Mouse (Mus musculus) thymus, postnatal 36 days (tissue): Measurements from ENCODE around the gene Naxd.
A peak's percentile ranks its signal among the peaks of the same experiment; 100 is the strongest.
"Not testable (repeated sequence)": the region's sequence is repeated elsewhere in the genome, so short reads cannot be mapped to it uniquely, and the experiment has no call there.

Experiments
- DNase-seq, 2 experiments: peaks; one replicate each; pipeline ENCODE4 v3.0.0; 2022; ENCODE audit warnings: mixed read lengths in 2 of 2

Naxd gene

DNA sequence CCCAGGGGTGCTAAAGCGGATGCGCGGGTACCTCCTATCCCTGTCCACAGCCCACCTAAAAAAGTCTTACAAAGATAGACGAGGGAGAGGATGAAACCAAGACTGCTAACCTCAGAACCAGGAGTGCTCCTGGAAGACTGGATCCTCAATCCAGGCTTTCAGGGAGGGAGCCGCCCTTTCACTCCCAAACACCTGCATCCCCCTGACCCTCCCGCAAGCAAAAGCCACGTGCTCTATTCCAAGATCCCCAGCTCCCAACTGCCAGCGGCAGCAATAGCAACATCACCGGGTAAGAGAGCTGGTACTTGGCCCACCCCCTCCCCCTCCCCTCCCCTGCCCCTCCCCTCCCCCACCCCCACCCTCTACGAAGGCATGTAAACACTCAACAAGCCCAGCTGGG is 21.9 kb upstream of the Naxd start:
- DNase-seq, result no peak

- no peak for DNase-seq
Observed at GRCm38 (mm10) chr8:11475876-11476275, 21.4 kb upstream of the Naxd start.

DNA sequence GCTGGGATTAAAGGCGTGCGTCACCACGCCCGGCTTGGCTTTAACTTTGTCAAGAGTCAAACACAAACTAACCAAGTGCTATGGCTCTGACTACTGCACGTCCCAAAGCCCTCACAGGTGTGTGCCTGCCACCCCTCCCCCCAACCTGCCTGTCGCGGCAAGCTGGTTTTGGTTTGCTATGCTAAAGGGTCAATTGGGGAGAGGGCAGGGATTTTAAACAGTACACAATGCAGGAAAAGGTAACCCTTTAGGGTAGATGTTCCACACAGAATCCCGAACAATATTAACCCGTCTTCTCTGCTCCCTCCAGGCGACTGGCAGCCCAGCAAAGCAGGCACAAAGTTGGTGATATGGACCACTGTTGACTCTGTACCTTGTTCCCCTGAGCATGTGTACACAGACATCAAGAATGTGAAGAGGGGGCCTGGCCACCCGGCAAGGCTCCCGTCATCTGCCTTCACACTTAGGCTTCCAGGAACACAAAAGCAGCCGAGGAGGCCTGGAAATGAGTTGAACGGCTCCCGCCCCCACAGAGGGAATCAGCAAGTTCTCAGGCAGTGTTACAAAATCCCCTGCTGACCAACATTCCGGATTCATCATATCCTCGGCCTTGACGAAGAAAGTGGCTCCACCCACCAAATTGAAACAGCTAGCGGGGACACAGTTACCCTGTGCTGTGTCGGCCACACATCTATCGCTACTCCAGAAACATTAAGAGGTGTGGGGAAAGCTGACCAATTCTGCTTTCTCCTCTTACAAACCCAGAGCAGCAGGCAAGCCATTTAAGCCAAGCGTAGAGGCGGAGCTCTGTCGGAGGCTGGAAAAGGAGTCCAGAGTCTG is 20.7 kb upstream of the Naxd start:
- DNase-seq, result no peak

DNA sequence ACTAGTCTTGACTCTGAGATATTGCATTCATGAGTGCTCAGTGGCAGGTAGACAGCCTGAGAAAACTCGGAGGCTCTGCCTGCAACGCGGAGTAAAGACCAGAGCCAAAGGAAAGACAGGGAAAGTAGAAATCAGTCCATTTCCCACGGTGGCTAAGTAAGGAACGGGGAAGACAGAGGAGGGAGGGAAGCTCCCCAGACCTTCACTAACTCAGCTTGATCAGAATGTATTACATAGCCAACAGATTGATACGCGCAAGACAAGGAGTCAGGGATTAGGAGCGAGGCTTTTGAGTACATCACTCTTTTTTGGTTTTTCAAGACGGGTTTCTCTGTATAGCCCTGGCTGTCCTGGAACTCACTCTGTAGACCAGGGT is 20.1 kb upstream of the Naxd start:
- no peak for DNase-seq

DNA sequence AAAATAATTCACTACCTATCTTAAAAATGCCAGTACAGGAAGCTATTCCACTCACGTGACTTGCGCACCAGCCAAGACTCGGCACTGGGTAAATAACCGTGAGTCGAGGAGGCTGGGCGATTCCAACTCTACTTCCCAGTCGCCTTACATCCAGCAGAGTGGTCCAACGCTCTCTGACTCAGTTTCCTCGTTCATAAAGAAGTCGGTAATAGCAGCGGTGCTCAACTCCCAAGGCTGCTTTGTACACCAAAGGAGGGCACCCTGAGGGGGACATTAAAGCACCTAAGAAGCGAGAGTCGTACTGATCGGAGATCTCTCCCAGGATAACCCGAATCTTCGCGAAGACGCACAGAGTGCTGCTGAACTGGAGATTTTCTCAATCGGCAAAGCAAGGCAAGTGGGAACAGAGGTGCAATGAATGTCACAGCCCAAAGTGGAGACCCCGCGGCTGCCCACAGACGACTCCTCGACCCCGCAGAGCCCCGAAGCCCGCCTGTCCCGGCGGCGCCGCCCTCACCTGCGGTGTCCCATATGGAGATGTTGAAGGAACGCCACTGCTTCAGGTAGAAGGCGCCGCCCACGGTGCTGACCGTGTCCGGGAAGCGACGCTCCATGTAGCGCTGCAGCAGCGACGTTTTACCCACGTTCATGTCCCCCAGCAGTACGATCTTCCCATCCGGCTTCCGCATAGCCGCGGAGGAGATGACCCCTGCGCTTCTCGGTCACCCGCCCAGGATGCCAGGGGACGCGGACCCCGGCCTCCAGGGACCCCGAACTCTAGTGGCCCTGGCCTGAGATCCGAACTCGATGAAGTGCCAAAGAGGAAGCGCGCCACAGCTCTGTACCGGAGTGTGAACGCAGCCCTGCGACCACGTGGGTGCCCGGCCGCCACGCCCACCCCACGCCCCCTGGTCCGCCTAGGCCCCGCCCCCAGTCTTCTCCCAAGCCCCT is 19.2 kb upstream of the Naxd start, which contains the start of gene Rab20:
Gene Rab20, minus strand, starts transcription at position 900 of the 951 bp plus-strand sequence.
- DNase-seq, result peak; percentile 38 to 41

DNA sequence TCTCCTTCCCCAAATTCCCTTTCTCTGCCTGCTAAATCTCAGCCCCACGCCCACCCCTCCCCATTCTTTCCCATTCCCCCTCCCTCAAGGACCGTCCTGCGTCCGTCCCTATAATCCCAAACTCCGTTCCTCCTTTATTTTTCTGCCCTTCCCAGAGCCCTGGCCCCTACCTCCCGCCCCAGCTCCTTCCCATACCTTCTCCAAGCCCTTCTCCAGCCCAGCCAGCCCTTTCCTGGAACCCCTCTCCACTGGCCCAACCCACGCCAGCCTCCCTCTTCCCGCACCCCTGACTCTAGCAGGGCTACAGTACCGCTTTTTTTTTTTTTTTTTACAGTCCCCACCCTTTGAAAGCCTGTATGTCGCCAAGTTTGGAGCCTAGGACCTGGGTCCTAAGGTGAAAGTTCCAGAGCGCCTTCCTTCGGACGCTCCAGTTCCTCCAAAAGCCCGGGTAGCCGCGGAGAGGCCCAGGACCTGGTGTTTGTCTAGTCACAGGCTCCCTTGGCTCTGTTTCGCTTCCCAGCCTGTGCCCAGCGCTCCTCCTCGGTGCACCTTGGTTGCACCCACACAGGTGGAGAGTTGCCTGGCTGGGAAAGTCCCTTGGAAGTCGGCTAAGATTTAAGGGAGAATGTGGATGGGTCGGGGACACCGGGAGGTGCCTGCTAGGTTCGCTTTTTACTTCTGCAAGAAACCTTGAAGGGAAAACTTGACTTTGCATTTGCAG is 18.3 kb upstream of the Naxd start:
- DNase-seq, result no peak

- no peak for DNase-seq
Observed at GRCm38 (mm10) chr8:11479591-11479990, 17.7 kb upstream of the Naxd start.

DNA sequence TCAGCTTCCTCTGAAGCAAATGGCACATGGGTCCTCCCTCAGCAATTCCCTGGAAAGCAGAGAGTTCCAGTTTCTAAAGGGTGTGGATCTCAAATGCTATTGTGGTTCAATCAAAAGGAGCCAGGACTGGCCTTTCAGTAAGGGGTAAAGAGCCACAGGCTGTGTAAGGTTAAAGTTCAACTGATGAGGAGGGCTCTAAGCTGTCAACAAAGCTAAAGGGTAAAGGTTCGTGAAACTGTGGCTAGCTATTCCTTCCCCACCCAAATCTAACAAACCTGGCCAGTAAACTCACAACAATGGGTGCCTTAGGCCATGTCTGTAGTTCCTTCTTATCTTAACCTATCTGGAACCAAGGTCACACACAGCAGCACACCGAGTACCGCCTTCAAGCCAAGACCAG is 15.4 kb upstream of the Naxd start:
- no peak for DNase-seq

DNA sequence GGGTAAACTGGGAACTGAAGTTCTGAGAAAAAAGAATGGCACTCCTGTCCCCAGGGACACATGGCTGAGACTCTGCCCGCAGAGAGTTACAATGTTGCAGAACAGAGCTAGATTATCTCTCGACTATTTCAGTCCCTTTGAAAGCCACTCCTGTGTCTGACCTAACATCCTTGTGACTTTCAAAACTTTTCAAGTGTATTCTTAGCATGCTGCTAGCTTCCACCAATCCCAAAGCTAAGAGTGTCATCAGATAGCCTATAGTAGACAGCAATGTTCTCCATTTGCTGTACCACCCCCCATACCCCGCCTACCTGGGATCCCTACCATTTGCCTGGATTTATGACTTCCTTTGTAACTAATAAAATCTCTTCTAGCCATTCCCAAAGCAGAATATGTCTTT is 14.8 kb upstream of the Naxd start:
- no peak for DNase-seq

GRCm38 (mm10) chr8:11486142-11486541 is 11.2 kb upstream of the Naxd start:
- peak; percentile 55 to 62 for DNase-seq

- no peak for DNase-seq
Observed at GRCm38 (mm10) chr8:11487229-11487628, 10.1 kb upstream of the Naxd start.

GRCm38 (mm10) chr8:11492340-11492739 is 5.0 kb upstream of the Naxd start:
- DNase-seq, result not testable (repeated sequence)

DNA sequence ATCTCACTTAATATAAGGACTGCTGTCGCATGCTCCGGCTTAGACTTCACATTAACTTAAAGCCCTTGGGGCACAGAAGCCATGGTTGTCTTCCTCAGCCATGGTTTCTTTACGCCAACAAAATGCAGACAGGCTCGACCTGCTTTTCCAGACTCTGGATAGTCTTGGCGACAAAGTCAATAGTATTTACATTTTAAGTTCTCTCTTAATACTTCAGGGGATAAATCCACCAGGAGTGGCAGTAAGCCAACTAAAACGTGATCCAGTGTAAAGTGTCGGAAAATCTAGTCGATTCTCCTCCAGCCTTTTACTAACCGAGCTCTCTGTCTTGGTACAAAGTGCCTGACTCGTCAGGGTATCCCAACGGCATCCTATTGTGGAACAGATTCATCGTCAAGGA is 975 bp downstream of the Naxd start:
- no peak for DNase-seq

- peak; percentile 22 to 48 for DNase-seq
Observed at GRCm38 (mm10) chr8:11498786-11499485, 1.6 kb downstream of the Naxd start.

DNA sequence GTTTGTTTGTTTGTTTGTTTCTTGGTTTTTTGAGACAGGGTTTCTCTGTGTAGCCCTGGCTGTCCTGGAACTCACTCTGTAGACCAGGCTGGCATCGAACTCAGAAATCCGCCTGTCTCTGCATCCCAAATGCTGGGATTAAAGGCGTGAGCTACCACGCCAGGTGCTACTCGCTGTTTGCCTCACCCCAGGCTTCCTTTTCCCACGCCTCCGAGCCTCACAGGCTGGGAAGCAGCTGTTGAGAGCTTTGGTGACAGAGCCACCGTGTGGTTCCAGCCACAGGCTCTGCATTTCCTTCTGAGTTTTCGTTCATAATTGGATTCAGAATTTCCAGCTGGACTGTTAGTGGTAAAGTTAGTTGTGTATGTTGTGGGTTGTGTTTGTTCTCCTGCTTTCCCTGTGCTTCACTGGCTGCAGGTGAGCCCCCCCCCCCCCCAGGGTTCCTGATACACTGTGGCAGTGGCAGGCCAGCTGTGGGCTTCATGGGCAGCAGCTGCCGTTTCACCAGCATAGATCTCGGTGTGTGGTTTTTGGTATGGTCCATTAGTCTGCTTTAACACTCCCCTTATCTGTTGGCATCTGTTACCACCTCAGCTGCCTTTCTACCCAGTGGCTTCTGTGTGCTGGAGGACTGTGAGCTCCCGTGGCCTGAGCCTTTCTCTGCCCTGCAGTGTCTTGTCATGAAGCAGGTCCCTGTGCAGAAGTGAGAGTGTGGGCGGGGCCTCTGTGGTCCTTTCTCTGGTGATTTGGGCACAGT is 6.3 kb downstream of the Naxd start:
- DNase-seq, result no peak

- DNase-seq, result peak in 1 of 2 experiments; percentile 6
Observed at GRCm38 (mm10) chr8:11506074-11506473, 8.8 kb downstream of the Naxd start.

DNA sequence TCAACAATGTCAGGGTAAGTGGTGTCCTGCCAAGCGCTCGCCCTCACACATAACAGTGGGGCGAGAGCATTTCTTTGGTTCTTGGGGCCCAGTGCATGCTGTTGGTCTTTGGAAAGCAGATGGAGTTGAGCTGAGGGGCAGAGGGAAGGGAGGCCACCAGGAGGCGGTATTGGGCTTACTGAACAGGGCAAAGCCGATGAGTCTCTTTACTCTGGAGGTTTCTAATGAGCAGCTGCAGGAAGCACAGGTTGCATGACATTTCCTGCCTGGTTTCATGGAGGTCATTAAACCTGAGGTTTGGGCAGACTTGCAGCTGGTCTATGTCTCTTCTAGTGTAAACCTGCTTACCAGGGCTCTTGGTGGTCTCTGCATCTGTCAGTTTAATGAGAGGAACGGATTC is 9.5 kb downstream of the Naxd start:
- DNase-seq, result peak; percentile 77 to 78

DNA sequence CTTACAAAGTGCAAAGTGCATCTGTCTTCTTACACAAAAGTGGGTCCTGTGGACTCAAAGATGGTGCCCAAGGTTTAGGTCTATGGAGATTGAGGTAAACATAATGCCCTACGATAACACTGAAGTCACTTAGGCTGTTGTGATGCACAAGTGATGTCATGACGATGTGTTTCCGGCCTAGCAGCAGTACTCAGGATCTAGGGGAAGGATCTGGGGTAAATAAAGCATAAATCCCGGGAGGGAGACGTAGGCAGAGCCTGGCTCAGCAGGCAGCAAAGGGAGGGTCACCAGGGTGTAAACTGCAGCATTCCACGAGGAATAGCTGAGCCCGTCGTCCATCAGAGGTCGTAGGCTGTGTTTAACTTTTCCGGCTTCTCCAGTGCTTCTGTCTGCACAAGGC is 11.6 kb downstream of the Naxd start:
- DNase-seq, result no peak

GRCm38 (mm10) chr8:11510971-11511370 is 13.7 kb downstream of the Naxd start:
- no peak for DNase-seq

DNA sequence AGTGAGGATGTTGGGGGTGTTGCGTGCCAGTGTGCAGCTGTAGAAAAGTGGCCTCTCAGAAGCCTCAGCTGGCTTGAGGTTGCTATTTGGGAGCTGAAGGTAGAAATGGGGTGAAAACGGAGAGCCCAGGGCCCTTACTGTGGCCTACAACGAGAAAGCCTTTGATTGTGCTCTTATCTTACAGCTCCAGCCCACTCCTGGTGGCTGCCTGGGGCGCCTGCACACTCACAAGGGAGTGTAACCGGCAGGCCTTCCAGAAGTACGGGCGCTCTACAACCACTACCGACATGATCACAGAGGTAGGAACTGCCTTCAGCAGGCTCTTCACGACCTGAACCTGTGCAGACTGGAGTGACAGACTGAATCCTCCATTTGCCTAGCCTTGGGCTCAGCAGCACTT is 15.4 kb downstream of the Naxd start:
- no peak for DNase-seq

DNA sequence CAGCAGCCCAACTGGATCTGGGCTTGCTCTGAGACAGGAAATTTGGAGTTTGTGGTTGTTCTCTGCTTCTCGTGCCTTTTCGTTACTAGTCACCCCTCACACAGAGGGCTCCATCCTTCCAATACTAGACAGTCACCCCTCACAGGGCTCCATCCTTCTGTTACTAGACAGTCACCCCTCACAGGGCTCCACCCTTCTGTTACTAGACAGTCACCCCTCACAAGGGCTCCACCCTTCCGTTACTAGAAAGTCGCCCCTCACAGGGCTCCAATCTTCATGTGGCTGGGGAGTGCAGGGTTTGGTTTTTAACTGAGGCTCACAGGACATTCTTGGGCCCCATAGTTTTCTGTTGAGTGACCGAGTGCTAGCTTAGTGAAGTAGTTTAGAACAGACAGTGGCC is 15.9 kb downstream of the Naxd start:
- DNase-seq, result no peak

GRCm38 (mm10) chr8:11516292-11516691 is 19.0 kb downstream of the Naxd start:
- no peak for DNase-seq
